Mouse (Mus musculus) cerebellum, adult 11 months (tissue): ENCODE data around the gene Golph3.
A peak's percentile ranks its signal among the peaks of the same experiment; 100 is the strongest.
"Not testable (repeated sequence)": the region's sequence is repeated elsewhere in the genome, so short reads cannot be mapped to it uniquely, and the experiment has no call there.

Experiments
- DNase-seq: peaks from one replicate; pipeline ENCODE4 v3.0.0; 2022

The Golph3 gene

GRCm38 (mm10) chr15:12360519-12361212 lies 39.4 kb downstream of the Golph3 start:
- no peak for DNase-seq

GRCm38 (mm10) chr15:12362001-12362700 lies 40.9 kb downstream of the Golph3 start:
- DNase-seq: no peak

GRCm38 (mm10) chr15:12362701-12363040 lies 41.4 kb downstream of the Golph3 start:
- no peak for DNase-seq

- DNase-seq: no peak
These were observed 42.8 kb downstream of the Golph3 start for GRCm38 (mm10) chr15:12364096-12364495.

GRCm38 (mm10) chr15:12365416-12366071 lies 44.3 kb downstream of the Golph3 start:
- no peak for DNase-seq

- peak; percentile 31 for DNase-seq
These were observed 44.8 kb downstream of the Golph3 start for GRCm38 (mm10) chr15:12366072-12366469.

- not testable (repeated sequence) for DNase-seq
These were observed 45.5 kb downstream of the Golph3 start for GRCm38 (mm10) chr15:12366580-12367305.

GRCm38 (mm10) chr15:12367306-12368080 lies 46.2 kb downstream of the Golph3 start:
- DNase-seq: no peak

- DNase-seq: no peak
These were observed 47.1 kb downstream of the Golph3 start for GRCm38 (mm10) chr15:12368357-12368756.

- DNase-seq: no peak
These were observed 47.6 kb downstream of the Golph3 start for GRCm38 (mm10) chr15:12368850-12369249.

- no peak for DNase-seq
These were observed 48.8 kb downstream of the Golph3 start for GRCm38 (mm10) chr15:12370096-12370495.

- peak; percentile 66 for DNase-seq
These were observed 49.9 kb downstream of the Golph3 start for GRCm38 (mm10) chr15:12371183-12371582.

- no peak for DNase-seq
These were observed 52.2 kb downstream of the Golph3 start for GRCm38 (mm10) chr15:12373496-12373895.

GRCm38 (mm10) chr15:12373918-12374317 lies 52.7 kb downstream of the Golph3 start:
- DNase-seq: no peak

- DNase-seq: no peak
These were observed 53.7 kb downstream of the Golph3 start for GRCm38 (mm10) chr15:12374916-12375315.

GRCm38 (mm10) chr15:12375641-12376311 lies 54.5 kb downstream of the Golph3 start:
- peak; percentile 41 for DNase-seq

GRCm38 (mm10) chr15:12376491-12377069 lies 55.3 kb downstream of the Golph3 start:
- DNase-seq: no peak

GRCm38 (mm10) chr15:12377800-12378199 lies 56.5 kb downstream of the Golph3 start:
- no peak for DNase-seq

- no peak for DNase-seq
These were observed 58.8 kb downstream of the Golph3 start for GRCm38 (mm10) chr15:12380057-12380456.

GRCm38 (mm10) chr15:12380548-12380947 lies 59.3 kb downstream of the Golph3 start:
- DNase-seq: no peak

- DNase-seq: no peak
These were observed 63.4 kb downstream of the Golph3 start for GRCm38 (mm10) chr15:12384679-12385078.
